Mouse (Mus musculus): Measurements from ENCODE around the gene Dact3.

- TF ChIP-seq CTCF (IDR thresholded peaks at IDR 0.05; ENCODE audit: extremely low read depth, insufficient read depth, low read length) = no peak
- peak; percentile 81 for TF ChIP-seq POLR2A (IDR thresholded peaks at IDR 0.05; ENCODE audit: extremely low read depth, insufficient read depth, low read length)
These were observed 47.4 kb downstream of the Dact3 start for GRCm38 (mm10) chr7:16922360-16922973.
